In the genomic region with DNA sequence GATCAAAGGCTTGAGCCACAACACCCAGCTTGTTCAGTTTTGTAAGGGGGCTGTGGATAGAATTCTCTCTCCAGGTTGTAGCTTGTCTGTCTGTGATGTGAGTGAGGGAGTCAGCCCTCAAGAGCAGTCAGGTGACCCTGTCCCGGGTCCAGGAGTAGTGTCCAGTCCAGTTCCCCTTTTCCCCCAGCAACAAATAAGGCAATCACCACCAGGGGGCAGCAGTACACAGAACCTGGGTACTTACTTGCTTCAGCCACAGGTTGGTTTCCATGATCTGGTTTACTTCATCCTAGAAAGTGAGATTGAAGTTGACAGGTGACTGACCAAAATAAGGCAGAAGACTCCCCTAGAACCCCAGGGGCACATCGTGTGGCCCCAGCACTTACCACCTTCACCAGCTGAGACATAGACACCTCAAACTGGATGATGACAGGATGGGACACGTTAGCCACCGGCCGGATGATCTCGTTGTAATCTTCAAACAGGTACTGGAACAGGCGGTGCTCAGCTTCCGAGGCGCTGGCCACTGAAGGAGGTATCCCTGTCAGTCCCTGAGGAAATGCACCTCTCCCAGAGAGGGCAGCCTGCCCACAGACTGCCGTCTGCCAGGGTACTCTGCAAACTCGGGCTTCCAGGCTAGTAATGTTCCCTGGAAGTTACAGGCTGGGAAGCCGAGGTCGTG, we compare ENCODE assay signal across 8 mouse cellular contexts. TPM values are rescaled to one million over a fixed set of nuclear protein-coding genes. Genes with fewer than 3 reads are reported as not detected.
DNase-seq lines count a peak whose midpoint lies in the region; ATAC-seq and TF ChIP-seq lines count a peak whose summit lies in the region.

No protein-coding gene starts in this region.

- H3K4me1 ChIP-seq in heart, embryonic 12.5 days (replicated peaks) = peaks cover 10% of the 10 kb centered on the region
- no peaks in the 10 kb centered on the region for H3K4me1 ChIP-seq in bone marrow macrophage, adult 2 months (ENCODE audit: control insufficient read depth, insufficient read depth, low read length)

- ATAC-seq in heart, embryonic 12.5 days (ENCODE audit: insufficient number of reproducible peaks, low FRiP score) = no peak
- peak; percentile 53; the same call in 1 of the 2 replicates for ATAC-seq in erythroblast, adult 5-6 weeks (replicated peaks; ENCODE audit: low FRiP score, poor library complexity, severe bottlenecking)
- ATAC-seq in hematopoietic stem cell, adult 5-6 weeks (replicated peaks in 1 of 2; ENCODE audit: insufficient read depth in 1 of 2, low FRiP score in 2 of 2, low TSS enrichment in 1 of 2, low read depth in 1 of 2, poor library complexity in 2 of 2, severe bottlenecking in 2 of 2) = peak; percentile 55 to 79

- no peak overlapping the region for H3K9ac ChIP-seq in heart, embryonic 12.5 days

- TF ChIP-seq POLR2A in bone marrow macrophage, adult 2 months (IDR thresholded peaks at IDR 0.05; ENCODE audit: borderline replicate concordance, low read depth, low read length) = no peak

- WGBS in heart, embryonic 12.5 days = 30% methylated on average over 13 of the region's 13 CpGs

- no peak overlapping the region for H3K4me2 ChIP-seq in heart, embryonic 12.5 days

- peak; percentile 64 to 93 for DNase-seq in heart, adult 18-20 months
- DNase-seq in left cerebral cortex, adult 2 months (ENCODE audit: extremely low spot score in 1 of 2, low spot score in 2 of 2) = peak; percentile 67 to 78
- peak; percentile 75 for DNase-seq in naive thymus-derived CD4-positive, alpha-beta T cell, adult 2 months (ENCODE audit: low read depth)
- peak; percentile 94 for DNase-seq in testis, postnatal 10 days (ENCODE audit: low spot score)

- H3K36me3 ChIP-seq in heart, embryonic 12.5 days = no peaks in the 10 kb centered on the region

- TF ChIP-seq CTCF in bone marrow macrophage, adult 2 months (IDR thresholded peaks at IDR 0.05; ENCODE audit: low read depth, low read length) = peak; percentile 71
- peak; percentile 87 for TF ChIP-seq CTCF in left cerebral cortex, adult 2 months (IDR thresholded peaks at IDR 0.05)

- no peaks in the 10 kb centered on the region for H3K9me3 ChIP-seq in heart, embryonic 12.5 days (replicated peaks)

- peaks cover 40% of the 10 kb centered on the region for H3K27me3 ChIP-seq in heart, embryonic 12.5 days (replicated peaks)

- no peak overlapping the region for H3K27ac ChIP-seq in heart, embryonic 12.5 days (ENCODE audit: poor library complexity, severe bottlenecking)
- H3K27ac ChIP-seq in bone marrow macrophage, adult 2 months (ENCODE audit: insufficient read depth, low read depth, low read length) = no peak overlapping the region
- no peak overlapping the region for H3K27ac ChIP-seq in left cerebral cortex, adult 2 months

- intact Hi-C loops in left cerebral cortex, adult 2 months (cut with DNase I) = loop anchor here (1.0 to 10.0 kb wide), 3 partner anchors 86 to 371 kb away; no protein-coding TSS in a partner anchor

- no peak overlapping the region for H3K4me3 ChIP-seq in heart, embryonic 12.5 days
- H3K4me3 ChIP-seq in bone marrow macrophage, adult 2 months (ENCODE audit: insufficient read depth, low read length) = no peak overlapping the region
- H3K4me3 ChIP-seq in left cerebral cortex, adult 2 months = no peak overlapping the region

RNA-seq across cellular contexts. Expression of a gene that starts 2.3 kb away (rescaled TPM):
- not detected for total RNA-seq in heart, adult 18-20 months (2021)
- polyA plus RNA-seq in heart, embryonic 12.5 days (2016; fragmentation: Nextera tagmentation; extraction: Ambion mirVana) = 0.13 TPM in 1 of 2 replicates, not detected in the other
- not detected in 2 replicates for polyA plus RNA-seq in bone marrow macrophage, adult 2 months (2012; ENCODE audit: insufficient read depth, insufficient read length, missing spikeins)
- not detected in 2 replicates for total RNA-seq in erythroblast, adult 5-6 weeks (2015; ENCODE audit: low replicate concordance)
- total RNA-seq in erythroblast, adult 5-6 weeks (2017; ENCODE audit: low replicate concordance) = not detected in 2 replicates
- not detected in 2 replicates for total RNA-seq in hematopoietic stem cell, adult 5-6 weeks (2017)
- under 1 TPM; 0.61 to 0.95 TPM for total RNA-seq in left cerebral cortex, adult 2 months (2021)

RNA-seq across cellular contexts. Expression of a gene that starts 24.5 kb away (rescaled TPM):
- under 1 TPM in 1 of 2 experiments, not detected in 1; 0.13 TPM for total RNA-seq in heart, adult 18-20 months (2021)
- polyA plus RNA-seq in heart, embryonic 12.5 days (2016; fragmentation: Nextera tagmentation; extraction: Ambion mirVana) = 0.27 and 0.47 TPM in 2 replicates
- polyA plus RNA-seq in bone marrow macrophage, adult 2 months (2012; ENCODE audit: insufficient read depth, insufficient read length, missing spikeins) = not detected in 2 replicates
- total RNA-seq in erythroblast, adult 5-6 weeks (2015; ENCODE audit: low replicate concordance) = not detected in 2 replicates
- not detected in 2 replicates for total RNA-seq in erythroblast, adult 5-6 weeks (2017; ENCODE audit: low replicate concordance)
- total RNA-seq in hematopoietic stem cell, adult 5-6 weeks (2017) = not detected in 2 replicates
- total RNA-seq in left cerebral cortex, adult 2 months (2021) = not detected

RNA-seq across cellular contexts. Expression of a gene that starts 43.4 kb away (rescaled TPM):
- total RNA-seq in heart, adult 18-20 months (2021) = not detected
- 0.14 and 0.28 TPM in 2 replicates for polyA plus RNA-seq in heart, embryonic 12.5 days (2016; fragmentation: Nextera tagmentation; extraction: Ambion mirVana)
- polyA plus RNA-seq in bone marrow macrophage, adult 2 months (2012; ENCODE audit: insufficient read depth, insufficient read length, missing spikeins) = not detected in 2 replicates
- not detected in 2 replicates for total RNA-seq in erythroblast, adult 5-6 weeks (2015; ENCODE audit: low replicate concordance)
- not detected in 2 replicates for total RNA-seq in erythroblast, adult 5-6 weeks (2017; ENCODE audit: low replicate concordance)
- total RNA-seq in hematopoietic stem cell, adult 5-6 weeks (2017) = not detected in 2 replicates
- total RNA-seq in left cerebral cortex, adult 2 months (2021) = 1 to 10 TPM; 2.2 to 3.8 TPM
